Mouse (Mus musculus): ENCODE data around the gene Sln. TPM values are rescaled to one million over a fixed set of nuclear protein-coding genes. Genes with fewer than 3 reads are reported as not detected.

Sln gene
- 10 to 100 TPM; 76.0 to 99.3 TPM for total RNA-seq (2021)

GRCm38 (mm10) chr9:53849864-53850263 lies at the start of gene Sln:
Gene Sln, plus strand, starts transcription at chr9:53850164.
- no peak for DNase-seq (ENCODE audit: low spot score)
- intact Hi-C loops (cut with DNase I) = no loop called here

- intact Hi-C loops (cut with DNase I) = no loop called here
- DNase-seq (ENCODE audit: low spot score) = no peak
These were observed 47.0 kb upstream of the Sln start for GRCm38 (mm10) chr9:53802921-53803320.

- DNase-seq (ENCODE audit: low spot score) = no peak
- intact Hi-C loops (cut with DNase I) = no loop called here
These were observed 43.4 kb upstream of the Sln start for GRCm38 (mm10) chr9:53806496-53807086.

- intact Hi-C loops (cut with DNase I) = no loop called here
These were observed 36.5 kb upstream of the Sln start for GRCm38 (mm10) chr9:53813418-53813817.

GRCm38 (mm10) chr9:53818760-53819159 lies 31.2 kb upstream of the Sln start:
- intact Hi-C loops (cut with DNase I) = no loop called here

More at GRCm38 (mm10) chr9:53813418-53813817, 36.5 kb upstream of the Sln start:
- DNase-seq (ENCODE audit: low spot score) = no peak

GRCm38 (mm10) chr9:53825318-53825717 lies 24.6 kb upstream of the Sln start:
- intact Hi-C loops (cut with DNase I) = loop anchor here (5.0 to 10.0 kb wide), 2 partner anchors 167 to 289 kb away; no protein-coding TSS in a partner anchor

More at GRCm38 (mm10) chr9:53818760-53819159, 31.2 kb upstream of the Sln start:
- no peak for DNase-seq (ENCODE audit: low spot score)

GRCm38 (mm10) chr9:53829081-53829865 lies 20.7 kb upstream of the Sln start:
- no peak for DNase-seq (ENCODE audit: low spot score)
- intact Hi-C loops (cut with DNase I) = loop anchor here (5.0 to 10.0 kb wide), 2 partner anchors 163 to 286 kb away; no protein-coding TSS in a partner anchor

More at GRCm38 (mm10) chr9:53825318-53825717, 24.6 kb upstream of the Sln start:
- DNase-seq (ENCODE audit: low spot score) = no peak

- no peak for DNase-seq (ENCODE audit: low spot score)
- intact Hi-C loops (cut with DNase I) = loop anchor here (5.0 to 10.0 kb wide), 2 partner anchors 162 to 285 kb away; no protein-coding TSS in a partner anchor
These were observed 20.1 kb upstream of the Sln start for GRCm38 (mm10) chr9:53829866-53830209.

GRCm38 (mm10) chr9:53835039-53835438 lies 14.9 kb upstream of the Sln start:
- intact Hi-C loops (cut with DNase I) = no loop called here
- DNase-seq (ENCODE audit: low spot score) = no peak

- no peak for DNase-seq (ENCODE audit: low spot score)
These were observed 14.0 kb upstream of the Sln start for GRCm38 (mm10) chr9:53835976-53836375.

GRCm38 (mm10) chr9:53838816-53839215 lies 11.1 kb upstream of the Sln start:
- DNase-seq (ENCODE audit: low spot score) = no peak
- intact Hi-C loops (cut with DNase I) = no loop called here

More at GRCm38 (mm10) chr9:53835976-53836375, 14.0 kb upstream of the Sln start:
- intact Hi-C loops (cut with DNase I) = no loop called here

GRCm38 (mm10) chr9:53848548-53848947 lies 1.4 kb upstream of the Sln start:
- no peak for DNase-seq (ENCODE audit: low spot score)
- intact Hi-C loops (cut with DNase I) = no loop called here

GRCm38 (mm10) chr9:53852158-53852557 lies 2.2 kb downstream of the Sln start:
- intact Hi-C loops (cut with DNase I) = no loop called here
- DNase-seq (ENCODE audit: low spot score) = no peak

GRCm38 (mm10) chr9:53853672-53854071 lies 3.7 kb downstream of the Sln start:
- intact Hi-C loops (cut with DNase I) = no loop called here

GRCm38 (mm10) chr9:53854525-53854924 lies 4.6 kb downstream of the Sln start:
- intact Hi-C loops (cut with DNase I) = no loop called here
- DNase-seq (ENCODE audit: low spot score) = no peak

More at GRCm38 (mm10) chr9:53853672-53854071, 3.7 kb downstream of the Sln start:
- DNase-seq (ENCODE audit: low spot score) = no peak

GRCm38 (mm10) chr9:53857864-53858263 lies 7.9 kb downstream of the Sln start:
- DNase-seq (ENCODE audit: low spot score) = no peak
- intact Hi-C loops (cut with DNase I) = no loop called here

- DNase-seq (ENCODE audit: low spot score) = no peak
- intact Hi-C loops (cut with DNase I) = no loop called here
These were observed 23.3 kb downstream of the Sln start for GRCm38 (mm10) chr9:53873239-53873638.

GRCm38 (mm10) chr9:53877423-53877822 lies 27.5 kb downstream of the Sln start:
- intact Hi-C loops (cut with DNase I) = no loop called here

GRCm38 (mm10) chr9:53883588-53884280 lies 33.8 kb downstream of the Sln start:
- intact Hi-C loops (cut with DNase I) = no loop called here
- DNase-seq (ENCODE audit: low spot score) = no peak

More at GRCm38 (mm10) chr9:53877423-53877822, 27.5 kb downstream of the Sln start:
- DNase-seq (ENCODE audit: low spot score) = no peak

- DNase-seq (ENCODE audit: low spot score) = no peak
- intact Hi-C loops (cut with DNase I) = no loop called here
These were observed 40.1 kb downstream of the Sln start for GRCm38 (mm10) chr9:53890075-53890474.
